Mouse (Mus musculus) cerebellum, postnatal 25 days (tissue): ENCODE results near the gene Zcchc24.
A peak's percentile ranks its signal among the peaks of the same experiment; 100 is the strongest.

Experiments
- DNase-seq, 2 experiments: peaks; one replicate each; pipeline ENCODE4 v3.0.0; 2021; ENCODE audit warnings: mixed read lengths in 2 of 2

The Zcchc24 gene

GRCm38 (mm10) chr14:25716528-25716927 lies 52.3 kb downstream of the Zcchc24 start:
- no peak for DNase-seq

DNA sequence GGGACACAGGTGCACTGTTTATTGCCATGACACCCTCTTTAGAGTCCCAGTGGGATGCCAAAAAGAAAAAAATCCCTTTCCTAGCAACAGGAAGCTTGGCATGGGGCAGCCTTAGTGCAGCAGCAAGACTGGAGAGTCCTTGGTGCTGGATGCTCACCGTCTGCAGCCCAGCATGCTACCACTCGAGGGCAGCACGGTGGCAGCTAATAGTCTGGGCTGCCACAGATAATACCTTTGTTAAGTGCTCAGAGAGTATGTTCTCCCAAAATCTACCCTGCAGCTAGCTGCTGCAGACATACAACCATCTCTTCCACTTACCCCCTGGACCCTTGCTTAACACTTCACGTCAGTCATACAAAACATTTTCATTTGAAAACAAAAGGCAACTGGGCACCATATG lies 55.4 kb downstream of the Zcchc24 start:
- peak in 1 of 2 experiments; percentile 56 for DNase-seq

DNA sequence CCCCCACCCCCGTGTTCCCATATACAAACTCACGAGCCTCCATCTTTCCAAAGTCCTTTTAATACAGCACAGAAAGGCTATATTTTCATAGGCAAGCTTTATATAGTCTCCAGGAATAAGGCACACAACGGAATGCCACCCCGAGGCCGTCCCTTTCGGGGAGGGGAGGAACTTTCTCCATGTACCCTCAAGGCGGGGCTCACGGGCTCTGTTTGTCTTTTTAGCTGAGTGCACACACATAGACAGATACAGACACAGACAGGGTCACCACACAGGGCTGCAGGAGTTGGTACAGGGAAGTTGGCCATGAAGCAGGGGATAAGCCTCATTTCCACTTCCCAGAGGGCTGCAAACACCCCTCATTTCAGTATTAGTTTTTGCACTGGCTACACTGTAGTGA lies 57.2 kb downstream of the Zcchc24 start:
- DNase-seq: no peak

DNA sequence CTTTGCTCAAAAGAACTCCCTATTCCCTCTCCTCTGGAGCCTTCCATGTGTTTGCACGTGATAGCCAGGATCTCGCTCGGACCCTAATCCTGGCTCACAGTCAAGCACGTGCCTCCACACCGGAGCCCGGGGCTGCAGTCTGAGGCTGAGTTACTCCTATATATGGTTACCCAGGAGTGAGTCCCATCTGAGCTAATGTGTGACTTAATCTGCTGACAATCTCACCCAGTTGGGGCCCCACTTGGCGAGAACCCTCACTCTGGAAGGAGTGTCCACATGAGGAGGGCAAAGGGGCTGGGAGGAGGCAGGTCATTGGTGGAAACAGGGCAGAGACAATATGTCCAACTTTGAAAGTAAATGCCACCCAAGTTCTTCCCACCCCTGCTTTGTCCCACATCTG lies 57.7 kb downstream of the Zcchc24 start:
- DNase-seq: no peak

DNA sequence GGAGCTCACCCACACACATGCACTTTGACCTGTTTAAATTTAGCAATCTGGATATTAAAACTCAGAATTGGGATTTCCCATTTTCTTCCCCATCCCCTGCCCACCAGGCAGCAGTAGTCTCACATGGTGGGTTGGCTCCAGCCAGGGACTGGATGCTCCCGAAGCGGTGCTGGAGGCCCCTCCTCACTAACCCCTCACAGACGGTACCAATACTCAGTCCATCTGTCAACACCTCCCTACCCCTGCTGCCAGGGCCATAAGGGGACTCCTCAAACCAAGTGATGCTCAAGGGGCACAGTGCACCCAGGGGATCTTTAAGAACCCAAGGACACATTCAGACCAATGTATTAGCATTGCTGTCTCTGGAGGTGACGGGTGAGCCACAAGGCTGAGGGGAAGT lies 58.2 kb downstream of the Zcchc24 start:
- no peak for DNase-seq

GRCm38 (mm10) chr14:25710073-25710472 lies 58.8 kb downstream of the Zcchc24 start:
- no peak for DNase-seq

DNA sequence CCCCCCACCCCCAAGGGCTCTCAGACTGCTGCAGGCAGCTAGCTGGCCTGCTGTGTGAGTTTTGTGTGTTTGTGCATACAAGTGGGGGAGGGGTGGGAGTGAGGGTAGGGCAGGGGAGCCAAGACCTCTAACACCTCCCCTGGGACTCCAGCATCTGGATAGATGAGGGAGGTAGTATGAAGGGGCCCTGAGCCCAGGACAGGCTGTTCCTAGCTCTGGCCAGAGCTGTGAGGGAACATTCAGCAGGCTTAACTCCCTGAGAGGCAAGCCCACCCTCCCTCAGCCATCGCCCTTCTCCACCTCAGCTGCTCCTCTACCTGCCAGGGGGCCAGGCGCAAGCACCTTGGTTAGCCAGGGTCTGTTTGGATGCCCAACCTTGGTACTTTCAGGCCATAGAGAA lies 59.9 kb downstream of the Zcchc24 start:
- no peak for DNase-seq

DNA sequence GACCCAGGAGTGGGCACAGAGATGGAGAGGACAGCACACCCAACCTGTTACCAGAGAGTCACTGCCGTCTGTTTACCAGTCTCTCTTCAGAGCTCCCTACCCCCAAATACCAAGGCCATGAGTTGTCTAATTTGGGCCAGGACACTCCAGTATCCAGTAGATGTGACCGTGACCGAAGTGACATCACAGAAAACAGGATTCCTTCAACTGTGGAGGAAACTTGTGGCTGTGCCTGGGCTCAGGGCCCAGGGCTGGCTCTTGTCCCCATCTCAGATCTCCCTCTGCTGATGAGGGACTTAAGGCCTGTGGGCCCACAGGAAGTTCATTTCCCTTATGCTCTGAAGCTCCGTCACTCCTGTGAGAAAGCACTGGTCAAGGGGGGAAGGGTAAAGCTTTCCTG lies 60.4 kb downstream of the Zcchc24 start:
- no peak for DNase-seq

GRCm38 (mm10) chr14:25707691-25708181 lies 61.1 kb downstream of the Zcchc24 start:
- DNase-seq: peak in 1 of 2 experiments; percentile 48

- no peak for DNase-seq
Observed at GRCm38 (mm10) chr14:25701986-25702385, 66.9 kb downstream of the Zcchc24 start.

GRCm38 (mm10) chr14:25696356-25696755 lies 72.5 kb downstream of the Zcchc24 start:
- DNase-seq: no peak

GRCm38 (mm10) chr14:25695059-25695458 lies 73.8 kb downstream of the Zcchc24 start:
- no peak for DNase-seq

DNA sequence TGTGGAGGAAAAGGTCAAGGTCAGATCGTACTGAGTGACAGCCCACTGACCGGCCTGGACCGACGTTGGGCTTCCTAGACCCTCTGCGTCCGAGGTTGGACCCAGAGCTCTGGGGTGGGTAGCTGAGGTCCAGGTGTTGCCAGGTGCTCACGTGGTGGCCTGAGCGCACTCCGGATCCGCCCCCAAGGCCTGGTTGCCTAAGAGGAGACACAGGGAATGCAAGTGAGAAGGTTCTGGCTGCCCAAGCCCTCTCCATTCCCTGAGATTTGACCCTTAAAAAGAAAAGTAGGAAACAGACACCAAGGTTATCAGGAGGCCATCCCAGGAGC lies 74.3 kb downstream of the Zcchc24 start:
- DNase-seq: peak in 1 of 2 experiments; percentile 45

DNA sequence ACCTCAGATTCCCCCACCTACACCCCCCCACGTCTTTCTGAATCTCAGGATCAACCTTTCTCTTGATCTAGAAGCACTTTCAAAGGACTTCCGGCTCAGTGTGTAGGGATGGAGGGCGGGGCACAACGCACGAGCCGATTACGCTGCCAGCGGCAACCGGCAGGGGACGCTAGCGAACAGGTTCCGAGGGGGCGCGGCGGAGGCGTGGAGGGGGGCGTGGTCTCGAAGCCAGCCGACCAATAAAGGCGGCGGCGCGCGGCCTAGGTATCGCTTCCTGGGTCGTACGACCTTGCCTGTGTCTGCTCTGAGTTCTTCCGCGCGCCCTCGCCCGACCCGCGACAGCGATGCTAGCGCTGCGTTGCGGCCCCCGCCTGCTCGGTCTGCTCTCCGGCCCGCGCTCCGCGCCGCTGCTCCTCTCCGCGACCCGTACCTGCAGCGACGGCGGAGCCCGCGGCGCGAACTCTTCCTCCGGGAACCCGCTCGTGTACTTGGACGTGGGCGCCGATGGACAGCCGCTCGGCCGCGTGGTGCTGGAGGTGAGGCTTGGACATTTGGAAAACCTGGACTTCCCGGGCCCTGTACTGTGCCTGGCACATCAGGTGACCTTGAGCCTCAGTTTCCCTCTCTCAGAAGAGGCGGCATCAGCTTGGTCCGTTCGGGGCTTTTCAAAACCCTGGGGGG lies 74.8 kb downstream of the Zcchc24 start, which contains the start of gene Ppif:
Gene Ppif, plus strand, starts transcription at position 267 of the 681 bp plus-strand sequence.
- peak; percentile 97 to 99 for DNase-seq

GRCm38 (mm10) chr14:25693271-25693887 lies 75.5 kb downstream of the Zcchc24 start:
- DNase-seq: no peak

DNA sequence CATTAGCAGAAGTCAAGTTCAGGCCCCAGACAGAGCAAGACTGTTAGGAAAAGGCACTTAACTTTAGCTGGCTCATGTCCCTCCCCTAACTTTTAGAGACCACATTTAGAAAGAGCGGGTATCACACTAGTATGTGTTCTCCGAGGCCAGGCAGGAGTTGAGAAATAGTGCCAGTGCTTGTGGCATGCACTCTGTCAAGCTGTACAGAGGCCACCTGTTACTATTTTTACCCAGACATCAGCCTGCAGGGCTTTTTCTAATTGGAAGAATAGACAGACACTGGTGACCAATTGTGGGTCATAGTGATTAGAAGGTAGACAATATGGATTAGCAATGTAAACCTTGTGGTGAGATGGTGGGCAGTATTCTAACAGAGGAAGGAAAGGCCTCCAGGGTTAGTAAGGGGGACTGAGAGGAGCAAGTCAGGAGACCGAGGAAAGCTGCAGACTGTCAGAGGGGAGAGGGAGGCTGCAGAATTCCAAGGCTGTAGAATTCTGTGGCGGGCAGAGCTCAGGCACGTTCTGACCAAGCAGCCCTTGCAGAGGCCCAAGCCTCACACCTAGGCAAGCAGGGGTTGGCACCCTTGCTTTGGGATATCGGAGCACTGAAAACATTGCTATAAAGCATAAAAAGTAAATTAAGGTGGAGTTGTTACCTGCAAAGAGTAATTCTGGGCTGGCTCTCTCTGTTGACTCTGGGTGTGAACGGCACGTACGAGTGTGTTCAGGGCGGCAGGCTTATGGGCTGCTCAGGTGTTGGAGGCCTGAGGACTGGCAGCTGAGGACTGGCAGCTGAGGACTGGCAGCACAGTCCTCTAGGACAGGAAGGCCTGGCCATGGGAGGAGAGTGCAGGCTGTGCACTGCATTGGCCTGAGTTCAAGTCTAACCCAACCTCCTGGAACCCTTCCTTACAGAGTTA lies 81.6 kb downstream of the Zcchc24 start:
- no peak for DNase-seq

GRCm38 (mm10) chr14:25686216-25686945 lies 82.5 kb downstream of the Zcchc24 start:
- no peak for DNase-seq

GRCm38 (mm10) chr14:25682020-25682419 lies 86.8 kb downstream of the Zcchc24 start:
- no peak for DNase-seq

DNA sequence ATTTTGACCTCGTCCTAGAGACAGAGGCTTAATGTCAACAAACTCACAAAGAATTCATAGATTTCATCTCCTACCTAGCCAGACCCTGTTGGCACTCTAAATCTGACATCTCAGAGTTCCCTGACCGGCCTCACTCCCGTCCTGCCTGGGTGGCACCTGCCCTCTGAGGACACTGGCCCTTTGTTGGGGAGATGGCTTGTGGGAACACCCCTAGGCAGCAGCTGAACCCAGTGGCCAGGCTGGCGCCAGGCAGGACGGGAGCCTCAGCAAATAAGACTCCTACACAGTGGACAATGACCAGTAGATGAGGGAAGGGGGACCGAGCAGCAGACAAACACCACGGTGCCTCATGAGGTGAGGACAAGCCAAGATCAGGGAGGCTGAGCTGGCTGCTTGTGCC lies 89.2 kb downstream of the Zcchc24 start:
- no peak for DNase-seq

DNA sequence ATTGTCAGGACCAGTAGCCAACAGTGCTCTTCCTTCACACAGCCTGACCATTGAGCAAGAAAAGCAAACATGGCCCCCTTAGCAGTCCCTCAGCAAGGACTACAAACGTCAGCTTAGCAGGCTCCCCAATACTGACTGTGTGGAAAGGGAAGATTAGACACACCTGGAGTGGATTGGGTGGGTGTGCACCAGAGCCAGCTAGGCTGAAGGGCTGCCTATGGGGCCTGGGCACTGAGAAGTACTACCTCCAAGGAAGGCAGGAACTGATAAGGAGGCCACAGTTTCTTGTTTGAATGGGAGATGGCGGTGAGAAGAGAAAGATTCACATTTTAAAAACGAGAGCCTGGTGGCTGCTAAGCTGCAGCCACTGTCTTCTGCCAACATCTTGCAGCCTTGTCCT lies 101.3 kb downstream of the Zcchc24 start:
- DNase-seq: no peak

DNA sequence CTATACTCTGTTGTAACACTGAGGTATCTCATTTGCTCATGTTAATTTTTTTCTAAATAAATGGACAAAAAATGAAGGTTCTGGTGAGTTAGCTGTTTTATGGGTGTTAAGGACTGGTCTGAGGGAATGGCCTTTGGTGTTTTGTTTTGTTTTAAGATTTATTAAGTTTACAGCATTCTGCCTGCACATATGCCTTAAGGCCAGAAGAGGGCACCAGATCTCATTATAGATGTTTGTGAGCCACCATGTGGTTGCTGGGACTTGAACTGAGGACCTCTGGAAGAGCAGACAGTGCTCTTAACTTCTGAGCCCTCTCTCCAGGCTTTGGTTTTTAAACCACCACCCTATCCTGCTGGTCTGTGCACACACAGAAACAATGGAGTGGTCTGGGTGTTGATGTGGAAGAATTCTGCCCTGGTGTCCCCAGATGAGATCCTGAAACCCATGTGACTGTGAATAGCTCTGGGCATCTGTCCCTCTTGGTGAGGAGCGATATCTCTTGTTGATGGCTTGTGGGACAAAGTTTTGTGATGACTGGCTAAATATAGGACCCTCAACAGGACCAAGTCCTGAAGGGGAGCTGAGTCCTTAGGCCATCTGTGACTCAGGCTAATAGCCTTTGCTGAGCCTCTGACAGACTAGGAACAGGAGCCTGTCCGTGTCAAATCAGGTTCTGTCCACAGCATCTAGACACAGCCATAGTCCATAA lies 102.0 kb downstream of the Zcchc24 start:
- no peak for DNase-seq

- DNase-seq: no peak
Observed at GRCm38 (mm10) chr14:25665314-25665970, 103.4 kb downstream of the Zcchc24 start.
